Mouse (Mus musculus) MEL (cell line): ENCODE data around the gene Ddn. TPM values are rescaled to one million over a fixed set of nuclear protein-coding genes. Genes with fewer than 3 reads are reported as not detected.

ENCODE experiments used
- DNase-seq: peaks from one replicate; pipeline ENCODE4 v3.0.0; 2011; ENCODE audit warnings: low read depth, low spot score
- H3K27ac ChIP-seq: 2 replicates; pipeline ENCODE4 v1.5.1; 2012; ENCODE audit warnings: low read depth, mild to moderate bottlenecking, control low read depth, low read length, moderate library complexity; ENCODE audit not compliant: control insufficient read depth
- H3K27me3 ChIP-seq, 2 experiments: fragments of 150-350 bp in 1 of 2; sonication (generic) in 1 of 2; 2 replicates each; pipeline ENCODE4 v1.6.1; 2012; ENCODE audit warnings: low read length in 2 of 2, mild to moderate bottlenecking in 2 of 2, improper control_type of control experiment in 1 of 2, moderate library complexity in 1 of 2; ENCODE audit not compliant: insufficient read depth in 2 of 2, control insufficient read depth in 1 of 2
- H3K36me3 ChIP-seq, 2 experiments: 2 replicates each; pipeline ENCODE4 v1.6.1; 2012 to 2014; ENCODE audit warnings: low read length in 2 of 2, improper control_type of control experiment in 1 of 2, inconsistent platforms in 1 of 2, mild to moderate bottlenecking in 1 of 2; ENCODE audit not compliant: insufficient read depth in 2 of 2, control insufficient read depth in 1 of 2
- H3K4me1 ChIP-seq, 2 experiments: fragments of 150-350 bp in 1 of 2; sonication (generic) in 1 of 2; 2 replicates each; pipeline ENCODE4 v1.6.1; 2012; ENCODE audit warnings: low read length in 2 of 2, improper control_type of control experiment in 1 of 2, mild to moderate bottlenecking in 1 of 2; ENCODE audit not compliant: insufficient read depth in 2 of 2, control insufficient read depth in 1 of 2
- H3K4me3 ChIP-seq, 2 experiments: fragments of 150-350 bp in 1 of 2; sonication (generic) in 1 of 2; 2 replicates each; pipeline ENCODE4 v1.5.1; 2012; ENCODE audit warnings: low read depth in 2 of 2, low read length in 2 of 2, mild to moderate bottlenecking in 2 of 2, moderate library complexity in 2 of 2, control low read depth in 1 of 2, improper control_type of control experiment in 1 of 2; ENCODE audit not compliant: control insufficient read depth in 1 of 2, insufficient read depth in 1 of 2
- H3K79me2 ChIP-seq: 2 replicates; pipeline ENCODE4 v1.6.1; 2012; ENCODE audit warnings: mild to moderate bottlenecking, low read length, moderate library complexity; ENCODE audit not compliant: control insufficient read depth, poor library complexity, insufficient read depth
- H3K9ac ChIP-seq: 2 replicates; pipeline ENCODE4 v1.6.1; 2012; ENCODE audit warnings: low read depth, mild to moderate bottlenecking, control low read depth, low read length, moderate library complexity; ENCODE audit not compliant: control insufficient read depth, poor library complexity, severe bottlenecking
- H3K9me3 ChIP-seq: fragments of 150-350 bp; sonication (generic); replicated peaks from 2 replicates; pipeline ENCODE4 v1.6.1; 2012; ENCODE audit warnings: mild to moderate bottlenecking, low read length, improper control_type of control experiment, moderate library complexity; ENCODE audit not compliant: insufficient read depth
- CHD2 ChIP-seq: IDR thresholded peaks from 2 replicates; pipeline ENCODE4 v1.6.1; 2011; ENCODE audit warnings: low read length, improper control_type of control experiment
- E2F4 ChIP-seq: IDR thresholded peaks from 2 replicates; pipeline ENCODE4 v1.6.1; 2011; ENCODE audit warnings: low read depth, low read length, improper control_type of control experiment, borderline replicate concordance
- ELF1 ChIP-seq: IDR thresholded peaks from 2 replicates; pipeline ENCODE4 v1.6.1; 2014; ENCODE audit warnings: low read depth, mild to moderate bottlenecking, inconsistent platforms, low read length, improper control_type of control experiment, moderate library complexity
- EP300 ChIP-seq, 2 experiments: IDR thresholded peaks; 2 replicates each; pipeline ENCODE4 v1.6.1; 2011; ENCODE audit warnings: improper control_type of control experiment in 2 of 2, low read length in 2 of 2, low read depth in 1 of 2, mild to moderate bottlenecking in 1 of 2
- GATA1 ChIP-seq: IDR thresholded peaks from 2 replicates; pipeline ENCODE4 v1.6.1; 2011; ENCODE audit warnings: low read depth, low read length, improper control_type of control experiment
- MAFK ChIP-seq: IDR thresholded peaks from 2 replicates; pipeline ENCODE4 v1.6.1; 2011; ENCODE audit warnings: low read depth, mild to moderate bottlenecking, low read length, improper control_type of control experiment, borderline replicate concordance
- MAX ChIP-seq: IDR thresholded peaks from 2 replicates; pipeline ENCODE4 v1.6.1; 2011; ENCODE audit warnings: low read length, improper control_type of control experiment
- MYB ChIP-seq: IDR thresholded peaks from 2 replicates; pipeline ENCODE4 v1.6.1; 2011; ENCODE audit warnings: mild to moderate bottlenecking, low read depth, low read length, improper control_type of control experiment
- MYC ChIP-seq: IDR thresholded peaks from 2 replicates; pipeline ENCODE4 v1.6.1; 2011; ENCODE audit warnings: low read depth, mild to moderate bottlenecking, low read length, improper control_type of control experiment, moderate library complexity
- NELFE ChIP-seq: IDR thresholded peaks from 2 replicates; pipeline ENCODE4 v1.6.1; 2011; ENCODE audit warnings: low read depth, low read length, improper control_type of control experiment
- POLR2A ChIP-seq, 2 experiments: IDR thresholded peaks; 2 replicates each; pipeline ENCODE4 v1.6.1; 2011 to 2012; ENCODE audit warnings: low read length in 2 of 2, mild to moderate bottlenecking in 2 of 2, control low read depth in 1 of 2, improper control_type of control experiment in 1 of 2, low read depth in 1 of 2, moderate library complexity in 1 of 2; ENCODE audit not compliant: control insufficient read depth in 1 of 2, insufficient read depth in 1 of 2, poor library complexity in 1 of 2
- POLR2AphosphoS5 ChIP-seq: IDR thresholded peaks from 2 replicates; pipeline ENCODE4 v1.6.1; 2012; ENCODE audit warnings: low read depth, borderline replicate concordance, mild to moderate bottlenecking, inconsistent platforms, low read length, moderate library complexity, mixed read lengths
- SIN3A ChIP-seq: IDR thresholded peaks from 2 replicates; pipeline ENCODE4 v1.6.1; 2012; ENCODE audit warnings: low read length, improper control_type of control experiment, inconsistent platforms
- SMC3 ChIP-seq: IDR thresholded peaks from 2 replicates; pipeline ENCODE4 v1.6.1; 2011; ENCODE audit warnings: low read depth, low read length, improper control_type of control experiment
- TAL1 ChIP-seq: IDR thresholded peaks from 2 replicates; pipeline ENCODE4 v1.6.1; 2012; ENCODE audit warnings: mild to moderate bottlenecking, inconsistent platforms, low read length, moderate library complexity, mixed read lengths
- TBP ChIP-seq: IDR thresholded peaks from 2 replicates; pipeline ENCODE4 v1.8.0; 2011; ENCODE audit warnings: low read depth, low read length, improper control_type of control experiment
- UBTF ChIP-seq: IDR thresholded peaks from 2 replicates; pipeline ENCODE4 v1.6.1; 2012; ENCODE audit warnings: low read depth, mild to moderate bottlenecking, inconsistent platforms, low read length, improper control_type of control experiment, moderate library complexity, borderline replicate concordance; ENCODE audit not compliant: insufficient read depth
- USF1 ChIP-seq: IDR thresholded peaks from 2 replicates; pipeline ENCODE4 v1.6.1; 2014; ENCODE audit warnings: low read depth, mild to moderate bottlenecking, inconsistent platforms, low read length, improper control_type of control experiment, moderate library complexity
- ZKSCAN1 ChIP-seq: IDR thresholded peaks from 2 replicates; pipeline ENCODE4 v1.6.1; 2012; ENCODE audit warnings: low read depth, mild to moderate bottlenecking, inconsistent platforms, low read length, improper control_type of control experiment, moderate library complexity
- ZMIZ1 ChIP-seq: IDR thresholded peaks from 2 replicates; pipeline ENCODE4 v1.6.1; 2012; ENCODE audit warnings: low read depth, mild to moderate bottlenecking, inconsistent platforms, low read length, improper control_type of control experiment, moderate library complexity
- polyA plus RNA-seq, 2 experiments: library from polyadenylated mRNA; stranded (reverse) in 1 of 2; unstranded in 1 of 2; fragments of >175 nt in 1 of 2; fragments of >200 nt in 1 of 2; gene quantifications; 2 replicates each; pipeline versions ENCODE4 v1.2.1 to v1.2.4; 2012; ENCODE audit warnings: low replicate concordance in 2 of 2, low read depth in 1 of 2; ENCODE audit not compliant: insufficient read length in 2 of 2, insufficient read depth in 1 of 2, missing spikeins in 1 of 2
- total RNA-seq: library from RNA; depleted of rRNA; stranded (reverse); fragments of 300-350 nt; gene quantifications from 2 replicates; pipeline ENCODE4 v1.2.3, GENCODE M21; 2012

Gene Ddn
- total and polyA plus RNA-seq, 3 experiments = 4.0 to 4.2 TPM; not detected in 1

- no peak for DNase-seq
- H3K4me1 ChIP-seq = no peaks in the 10 kb centered on the region
- H3K9me3 ChIP-seq = no peaks in the 10 kb centered on the region
- no peak overlapping the region for H3K27ac ChIP-seq
- no peak overlapping the region for H3K4me3 ChIP-seq
- no peaks in the 10 kb centered on the region for H3K27me3 ChIP-seq
- H3K79me2 ChIP-seq = no peaks in the 10 kb centered on the region; the same call in 1 of the 2 replicates
- H3K9ac ChIP-seq = no peak overlapping the region
- TF ChIP-seq E2F4 (no peak), MAX (no peak), SIN3A (no peak), POLR2AphosphoS5 (no peak), NELFE (no peak), TAL1 (no peak), USF1 (no peak), MYB (no peak), ZKSCAN1 (no peak), POLR2A (IDR thresholded peaks at IDR 0.05; ENCODE audit: control insufficient read depth in 1 of 2, insufficient read depth in 1 of 2, low read depth in 1 of 2, low read length in 2 of 2, poor library complexity in 1 of 2) (no peak), MAFK (no peak), UBTF (no peak), ZMIZ1 (no peak), TBP (no peak), SMC3 (no peak), ELF1 (no peak), GATA1 (no peak), CHD2 (no peak), MYC (no peak)
- TF ChIP-seq, all 39 proteins: peak for 0
- peaks cover 0 to 39% of the 10 kb centered on the region in 2 experiments; a peak in 2 of 4 replicates for H3K36me3 ChIP-seq
These were observed 36.9 kb upstream of the Ddn start for GRCm38 (mm10) chr15:98846140-98846539.

- H3K79me2 ChIP-seq = no peaks in the 10 kb centered on the region; the same call in 1 of the 2 replicates
- H3K36me3 ChIP-seq = peaks cover 0 to 33% of the 10 kb centered on the region in 2 experiments; a peak in 2 of 4 replicates
- H3K4me3 ChIP-seq = no peak overlapping the region
- H3K4me1 ChIP-seq = no peaks in the 10 kb centered on the region
- no peaks in the 10 kb centered on the region for H3K9me3 ChIP-seq
- TF ChIP-seq GATA1 = no peak
- no peak for TF ChIP-seq EP300 (IDR thresholded peaks at IDR 0.05; ENCODE audit: low read depth in 1 of 2, low read length in 2 of 2)
- no peak for TF ChIP-seq MAFK
- H3K27ac ChIP-seq = no peak overlapping the region
- DNase-seq = no peak
- H3K9ac ChIP-seq = no peak overlapping the region
- no peaks in the 10 kb centered on the region for H3K27me3 ChIP-seq
These were observed 35.9 kb upstream of the Ddn start for GRCm38 (mm10) chr15:98845149-98845548.
